Mouse (Mus musculus) right cerebral cortex, postnatal 36 days (tissue): ENCODE results near the gene Mrps11.

ENCODE experiments used
- DNase-seq, 2 experiments: peaks; one replicate each; pipeline ENCODE4 v3.0.0; 2022; ENCODE audit warnings: low spot score in 2 of 2, mixed read lengths in 1 of 2

The Mrps11 gene

DNA sequence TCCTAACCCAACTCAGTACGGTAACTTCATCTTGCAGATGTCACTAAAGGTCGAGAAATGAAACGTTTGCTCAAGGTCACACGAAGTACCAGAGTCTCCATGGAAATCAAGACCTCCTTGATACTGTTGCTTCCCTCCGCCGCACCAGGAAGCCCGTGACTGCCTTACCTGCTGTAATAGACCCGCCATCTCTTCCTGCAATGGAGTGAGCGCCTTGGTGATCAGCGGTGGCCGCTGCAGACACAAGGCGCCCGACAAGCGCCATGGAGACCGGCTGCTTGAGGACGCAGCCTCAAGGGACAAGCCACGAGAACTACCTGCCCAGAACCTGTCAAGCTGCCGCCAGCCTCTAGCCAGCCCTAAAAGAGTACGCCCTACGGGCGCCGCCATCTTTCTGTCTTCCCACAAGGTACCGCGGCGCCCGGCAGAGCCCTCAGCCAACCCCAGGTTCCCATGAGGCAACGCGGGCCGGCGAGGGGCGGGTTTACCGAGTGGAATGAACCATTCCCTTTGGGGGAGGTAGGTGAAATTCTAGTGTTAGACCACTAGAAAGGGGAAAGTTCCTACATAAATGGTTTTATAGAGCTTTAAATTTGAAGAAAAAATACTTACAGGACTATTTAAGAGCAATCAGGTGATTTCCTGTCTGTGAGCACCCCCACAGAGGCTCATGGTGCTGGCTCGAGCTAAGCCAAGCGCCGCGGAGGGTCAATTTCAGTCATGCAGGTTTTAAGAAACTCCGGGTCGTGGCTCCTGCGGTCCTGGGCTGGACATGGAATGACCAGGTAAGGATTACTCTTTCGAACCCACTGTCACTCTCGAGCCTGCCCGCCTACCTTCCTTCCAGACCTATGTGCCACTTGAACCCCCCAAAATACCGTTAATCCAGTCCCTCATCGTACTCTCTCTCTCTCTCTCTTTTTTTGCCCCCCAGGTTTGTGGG, at the start of gene Mrps11, which contains the start of gene Mrpl46:
Mrps11 (plus strand) TSS at position 481 of the 943 bp plus-strand sequence.
Mrpl46 (minus strand) TSS at position 893 of the 943 bp plus-strand sequence.
- DNase-seq: peak; percentile 76 to 80

DNA sequence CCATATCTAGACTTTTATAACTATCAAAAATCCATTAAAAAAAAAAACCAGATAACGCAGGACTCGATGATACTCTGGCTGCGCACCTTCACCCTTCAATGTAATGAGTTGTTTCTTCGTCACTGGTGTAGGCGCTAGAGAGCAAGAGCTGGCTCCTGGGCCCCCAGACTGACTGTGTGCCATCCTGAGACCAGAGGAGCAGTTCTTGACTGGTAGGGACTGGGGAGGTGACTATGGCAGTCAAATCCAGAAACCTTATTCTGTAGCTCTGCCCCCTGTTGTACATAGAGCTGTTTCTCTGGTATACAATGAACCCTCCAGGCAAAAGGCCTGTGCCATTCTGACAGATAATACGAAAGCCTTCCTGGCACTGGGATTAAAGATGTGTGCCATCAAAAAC, 45.7 kb upstream of the Mrps11 start:
- DNase-seq: no peak

DNA sequence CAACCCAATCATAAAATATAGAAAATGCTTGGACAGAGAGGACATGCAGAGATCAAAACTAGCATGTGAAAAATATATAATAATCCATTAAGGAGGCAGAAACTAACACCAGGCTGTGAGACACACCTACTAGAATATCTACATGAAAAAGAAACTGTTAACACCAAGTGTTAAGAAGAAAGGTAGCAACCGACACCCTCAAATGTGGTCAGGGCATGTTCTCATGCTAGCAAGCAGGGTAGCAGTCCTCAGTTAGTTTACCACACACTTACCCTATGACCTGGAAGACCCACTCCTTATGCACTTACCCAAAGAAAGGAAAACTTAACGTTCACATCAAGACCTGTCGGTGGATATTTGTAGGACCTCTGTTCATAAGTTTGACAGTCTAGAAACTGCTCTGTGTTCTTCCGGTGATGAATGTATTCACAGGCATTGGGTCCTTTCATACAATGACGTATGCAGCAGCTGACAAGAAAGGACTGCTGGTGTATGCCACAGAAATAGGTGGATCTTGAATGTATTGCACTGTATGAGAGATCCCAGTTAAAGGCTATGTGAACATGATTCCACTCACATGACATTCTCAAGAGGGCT, 45.2 kb upstream of the Mrps11 start, which contains the start of gene Ntrk3:
Ntrk3 (minus strand) TSS at position 399 of the 597 bp plus-strand sequence.
- no peak for DNase-seq

DNA sequence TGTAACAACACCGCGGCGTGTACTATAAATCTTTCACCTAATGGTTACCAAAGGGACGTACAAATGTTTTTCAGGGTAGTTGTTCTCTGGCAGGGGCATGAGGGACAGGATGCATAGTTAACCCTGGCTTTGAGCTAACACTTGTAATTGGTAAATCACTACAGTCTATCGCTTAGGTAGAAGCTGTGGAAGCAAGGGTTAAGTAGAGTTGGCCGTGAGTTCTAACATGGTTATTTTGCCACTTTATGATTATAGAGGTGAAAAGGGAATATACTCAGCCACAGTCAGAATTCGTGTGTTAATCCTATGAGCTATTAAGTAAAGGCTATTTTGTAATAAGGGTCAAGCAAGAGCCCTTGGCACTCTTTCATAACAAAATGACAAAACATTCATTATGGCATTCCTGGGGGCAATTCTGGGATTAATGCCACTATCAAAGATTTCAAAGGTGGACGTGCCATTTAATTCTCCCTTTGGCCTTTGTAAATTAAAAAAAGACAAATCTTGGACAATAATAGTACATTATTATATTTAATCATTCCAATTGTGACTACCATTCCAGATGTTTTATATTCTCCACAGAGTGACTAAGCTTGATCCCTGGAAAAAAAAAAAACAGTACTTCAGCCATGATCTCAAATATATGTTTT, 43.4 kb upstream of the Mrps11 start:
- DNase-seq: no peak

DNA sequence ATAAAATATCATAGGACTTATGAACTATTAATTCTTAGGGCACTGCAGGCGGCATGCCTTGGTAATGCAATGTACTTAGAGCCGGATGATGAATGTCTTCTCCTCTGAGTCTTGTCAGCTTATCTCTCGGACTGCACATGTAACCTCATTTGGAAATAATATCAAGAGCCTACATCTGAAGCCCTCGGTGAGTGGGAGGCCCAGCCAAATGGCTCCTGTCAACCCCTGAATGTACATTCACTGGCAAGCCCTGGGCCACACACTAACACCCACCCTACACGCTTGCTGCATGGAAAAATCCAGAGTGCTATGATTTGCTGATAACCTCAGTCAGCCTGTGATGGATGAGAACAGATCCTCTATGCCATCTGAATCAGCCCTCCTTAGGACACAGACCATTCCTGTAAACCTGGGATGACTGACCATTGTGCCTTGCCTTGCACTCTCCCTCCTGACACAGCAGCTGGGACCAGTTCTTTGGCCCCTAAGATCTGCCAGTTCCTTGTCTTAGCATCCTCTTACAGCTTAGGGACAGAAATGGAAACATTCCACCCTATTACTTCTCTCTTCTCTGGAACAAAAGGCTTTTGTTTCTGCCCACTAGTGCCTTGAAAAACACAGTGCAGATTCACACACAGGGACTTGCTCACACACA, 39.1 kb upstream of the Mrps11 start:
- no peak for DNase-seq

DNA sequence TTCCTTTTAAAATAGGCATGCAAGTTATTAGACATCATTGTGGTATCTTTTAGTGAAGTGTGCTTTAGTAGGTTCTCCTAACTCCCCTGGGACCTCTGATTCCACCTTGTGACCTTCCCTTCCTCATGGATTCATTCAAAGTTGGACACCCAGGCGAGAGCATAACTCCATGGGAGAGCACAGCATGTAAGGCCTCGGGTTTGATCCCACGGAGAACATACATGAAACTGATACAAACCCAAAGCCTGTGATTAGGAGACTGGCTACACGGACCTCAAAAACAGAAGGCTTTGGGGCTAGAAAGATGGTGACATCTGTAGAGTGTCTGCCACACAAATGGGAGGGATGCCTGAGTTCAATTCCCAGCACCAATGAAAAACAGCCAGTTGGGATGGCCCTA, 30.0 kb upstream of the Mrps11 start:
- DNase-seq: no peak

DNA sequence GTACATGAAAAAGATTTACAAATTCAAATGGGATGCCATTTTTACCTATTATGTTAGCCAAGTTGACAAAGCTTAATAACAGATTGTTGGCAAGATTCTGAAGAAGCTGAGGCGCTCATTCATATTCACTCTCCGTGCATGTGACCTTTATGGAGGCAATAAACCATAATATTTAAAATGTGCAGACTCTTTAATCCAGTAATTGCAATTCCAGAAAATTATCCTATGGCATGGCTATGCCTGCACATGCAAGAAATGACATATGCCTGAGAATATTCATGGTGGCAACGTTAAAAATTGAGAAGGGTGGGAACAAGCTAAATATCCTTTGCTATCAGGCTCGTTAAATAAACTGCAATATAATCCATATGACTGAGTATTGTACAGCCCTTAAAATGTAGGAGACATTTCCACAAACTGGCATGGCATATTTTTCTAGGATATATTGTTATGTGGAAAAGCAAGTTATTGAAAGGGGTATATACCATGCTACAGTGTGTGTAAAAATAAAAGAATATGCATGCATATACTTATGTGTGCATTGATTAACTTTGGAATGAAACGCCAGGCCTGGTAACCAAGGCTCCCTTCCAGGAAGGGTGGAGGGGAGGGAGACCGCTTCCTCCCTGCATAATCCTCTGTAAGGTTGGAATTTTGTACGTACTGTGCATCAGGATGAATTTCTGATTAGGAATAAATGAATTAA, 29.0 kb upstream of the Mrps11 start:
- DNase-seq: no peak

DNA sequence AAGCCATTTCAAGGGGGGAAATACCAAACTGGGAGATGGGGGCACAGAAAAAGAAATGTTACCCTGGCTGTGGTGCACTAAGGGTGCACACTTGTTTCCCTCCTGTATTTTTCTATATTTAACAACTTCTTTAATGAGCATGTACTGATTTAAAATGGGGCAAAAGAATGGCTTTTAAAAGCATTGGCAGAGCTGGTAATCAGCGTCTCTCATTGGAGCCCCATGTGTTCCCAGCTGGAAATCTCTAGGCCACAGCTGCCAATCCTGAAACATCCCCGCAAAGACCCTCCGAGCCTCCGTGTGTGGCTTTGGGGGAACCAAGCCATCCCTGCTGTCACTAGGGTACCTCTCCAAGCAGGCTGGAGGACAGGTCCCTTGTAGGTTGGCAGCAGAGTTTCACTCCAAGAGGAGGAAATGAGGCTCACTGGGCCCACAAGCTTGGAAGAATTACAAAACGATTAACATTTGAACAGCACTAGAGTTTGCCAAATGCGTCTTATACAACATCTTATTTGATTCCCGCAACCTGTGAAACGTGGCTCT, 28.4 kb upstream of the Mrps11 start:
- no peak for DNase-seq

DNA sequence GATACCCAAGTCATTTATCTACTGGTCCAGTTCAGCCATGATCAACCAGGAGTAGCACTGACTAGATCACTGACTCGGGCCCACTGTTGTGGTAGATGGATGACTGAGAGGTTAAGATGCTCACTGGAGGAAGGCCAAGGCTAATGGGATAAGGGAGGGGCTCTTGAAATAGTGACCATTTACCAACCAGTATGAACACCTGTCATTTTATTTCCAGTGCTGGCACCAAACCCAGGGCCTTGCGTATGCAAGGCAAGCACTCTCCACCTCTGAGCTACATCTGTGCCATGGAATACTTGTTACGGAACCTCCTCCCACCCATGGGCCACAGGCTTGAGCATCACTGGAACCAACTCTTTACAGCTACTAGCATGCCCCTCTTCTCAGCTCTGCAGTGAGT, 19.1 kb upstream of the Mrps11 start:
- DNase-seq: no peak

DNA sequence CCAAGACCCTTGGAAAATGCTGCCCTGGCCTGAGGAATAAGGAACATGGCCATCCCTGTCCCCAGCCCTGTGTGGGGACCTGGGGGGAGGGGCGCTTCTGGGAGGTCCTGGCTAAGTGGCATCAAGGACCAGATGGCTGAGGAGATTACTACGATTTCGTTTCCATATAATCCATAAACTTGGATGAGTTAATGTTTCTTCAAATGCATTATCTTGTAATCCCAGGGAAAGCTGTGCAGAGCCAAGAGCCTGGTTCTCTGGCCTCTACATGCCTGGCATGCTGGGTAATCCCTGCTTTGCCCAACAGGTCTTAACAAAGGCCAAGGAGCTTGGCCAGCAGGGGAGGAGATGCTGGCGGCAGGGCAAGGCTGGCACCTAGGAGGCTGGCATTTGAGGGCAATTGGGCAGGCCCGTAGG, 17.7 kb upstream of the Mrps11 start:
- no peak for DNase-seq

DNA sequence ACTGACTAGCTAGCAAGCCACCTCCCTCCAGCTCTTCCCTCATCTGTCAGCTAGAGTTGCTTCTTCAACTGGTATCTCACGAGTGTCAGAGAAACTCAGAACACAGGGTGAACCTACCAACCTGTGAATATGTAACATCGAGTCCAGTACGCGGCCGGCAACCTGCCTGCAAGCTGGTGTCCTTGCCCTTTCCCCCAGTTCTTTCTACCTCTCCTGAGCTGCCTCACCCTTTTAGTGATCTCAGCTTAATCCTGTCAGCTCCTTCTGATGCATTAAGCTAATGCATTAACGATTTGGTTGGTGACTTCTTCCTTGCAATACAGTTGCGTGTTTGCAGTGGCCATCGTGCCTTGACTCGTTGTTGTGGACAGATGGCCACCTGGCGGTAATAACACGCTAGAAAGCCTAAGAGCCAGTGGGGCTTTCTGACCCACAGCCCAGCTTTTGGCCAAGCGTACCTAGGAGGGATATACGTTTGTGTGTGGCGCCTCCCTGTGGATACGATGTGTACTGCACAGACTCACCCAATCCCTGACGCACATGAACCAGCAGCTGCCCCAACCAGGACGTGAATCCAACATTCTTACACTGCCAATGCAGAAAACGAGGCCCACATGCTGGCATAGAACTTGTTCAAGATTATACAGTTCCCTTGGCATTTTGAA, 16.8 kb upstream of the Mrps11 start:
- DNase-seq: peak; percentile 83 to 87

DNA sequence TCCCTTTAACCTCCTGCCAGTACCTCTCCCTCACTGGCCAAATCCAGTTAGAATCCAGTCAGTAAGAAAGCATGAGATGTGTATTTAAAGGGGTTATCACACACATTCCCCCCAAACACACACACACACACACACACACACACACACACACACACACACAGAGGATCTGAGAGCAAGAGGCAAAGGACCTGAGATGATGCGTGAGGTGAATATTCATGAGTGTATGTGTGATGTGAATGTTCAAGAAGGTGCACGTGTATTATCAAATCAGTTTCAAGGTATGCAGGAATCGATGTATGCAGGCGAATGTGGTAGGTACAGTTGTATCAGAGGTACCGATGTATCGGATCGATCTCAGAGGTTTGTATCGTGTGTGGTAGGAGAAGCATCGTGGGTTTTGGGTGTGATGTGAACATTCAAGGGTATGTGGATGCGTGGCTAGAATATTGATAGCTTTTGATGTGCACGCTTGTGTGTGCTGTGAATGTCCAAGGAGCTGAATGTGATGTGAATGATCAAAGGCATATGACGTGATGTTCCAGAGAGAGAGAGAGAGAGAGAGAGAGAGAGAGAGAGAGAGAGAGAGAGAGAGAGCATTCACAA, 14.9 kb upstream of the Mrps11 start:
- no peak for DNase-seq

DNA sequence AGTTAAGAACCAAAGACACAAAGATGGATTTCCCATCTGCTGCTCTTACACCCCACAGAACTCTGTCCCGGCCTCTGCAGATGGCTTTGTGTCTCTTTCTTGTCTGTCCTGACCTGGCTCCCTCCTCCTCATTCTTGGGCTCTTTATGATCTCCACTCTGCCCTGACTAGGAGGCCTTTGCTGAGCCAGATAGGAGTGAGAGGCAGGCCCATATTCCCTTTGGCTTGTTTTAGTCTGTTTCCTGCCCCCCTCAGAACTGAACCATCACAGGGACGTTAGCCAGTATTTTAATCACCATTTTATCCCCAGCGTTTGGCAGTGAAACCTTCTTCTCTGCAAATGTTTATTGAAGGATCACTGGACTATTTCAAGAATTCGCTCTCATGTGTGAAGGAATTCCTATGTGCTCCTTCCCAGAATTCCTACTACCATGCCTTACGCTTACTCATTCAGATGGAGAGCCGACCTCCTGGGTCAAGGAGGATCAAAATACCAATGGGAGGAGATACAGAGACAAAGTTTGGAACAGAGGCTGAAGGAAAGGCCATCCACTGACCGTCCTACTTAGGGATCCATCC, 13.8 kb upstream of the Mrps11 start:
- no peak for DNase-seq

DNA sequence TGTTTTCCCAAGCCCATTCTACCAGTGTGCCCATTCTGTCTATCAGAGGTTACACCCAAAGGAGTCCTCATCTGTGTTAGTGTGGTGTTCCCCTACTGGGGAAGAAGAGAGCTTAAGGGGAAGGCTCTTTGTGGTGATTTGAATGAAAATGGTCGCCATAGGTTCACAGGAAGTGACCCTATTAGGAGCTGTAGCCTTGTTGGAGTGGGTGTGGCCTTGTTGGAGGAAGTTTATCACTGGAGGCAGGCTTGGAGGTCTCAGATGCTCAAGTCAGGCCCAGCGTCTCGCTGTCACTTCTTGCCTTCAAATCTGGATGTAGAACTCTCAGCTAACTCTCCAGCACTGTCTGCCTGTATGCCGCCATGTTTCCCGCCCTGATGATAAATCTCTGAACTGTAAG, 12.0 kb upstream of the Mrps11 start:
- no peak for DNase-seq

DNA sequence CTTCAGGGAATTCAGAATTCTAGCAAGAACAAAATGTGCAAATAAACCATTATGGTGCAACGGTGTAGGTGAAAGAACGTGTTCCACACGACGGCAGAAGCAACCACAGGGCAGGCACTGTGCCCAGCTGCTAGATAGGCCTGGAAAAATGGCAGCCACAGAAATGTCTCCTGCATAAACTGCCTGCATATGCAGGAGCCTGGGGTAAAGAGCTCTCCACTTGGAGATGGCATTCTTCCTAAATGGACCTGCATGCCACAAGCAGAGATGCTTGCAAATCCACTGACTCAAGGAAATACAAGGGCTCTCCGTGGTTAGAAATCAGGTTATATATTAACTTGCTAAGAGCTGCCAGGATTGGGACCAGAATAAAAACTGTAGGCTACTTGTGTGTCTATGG, 4.2 kb upstream of the Mrps11 start:
- no peak for DNase-seq

DNA sequence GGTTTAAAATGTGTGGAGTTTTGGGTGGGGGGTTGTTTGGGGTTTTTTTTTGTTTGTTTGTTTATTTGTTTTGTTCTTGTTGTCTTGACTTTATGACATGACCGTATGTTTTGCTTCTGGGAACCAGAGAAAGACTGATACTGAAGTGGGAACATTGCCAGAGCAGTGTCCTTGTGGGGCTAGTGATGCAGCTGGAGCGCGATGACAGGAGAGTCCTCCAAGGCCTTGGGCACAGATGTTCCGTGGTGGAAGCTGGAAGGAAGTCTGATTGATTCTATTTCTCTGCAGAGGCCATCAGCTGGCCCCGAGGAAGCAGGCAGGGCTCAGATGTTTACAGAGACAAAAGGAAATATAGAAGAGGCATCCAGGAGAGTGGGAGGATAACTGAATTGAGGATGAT, 3.0 kb downstream of the Mrps11 start:
- no peak for DNase-seq

DNA sequence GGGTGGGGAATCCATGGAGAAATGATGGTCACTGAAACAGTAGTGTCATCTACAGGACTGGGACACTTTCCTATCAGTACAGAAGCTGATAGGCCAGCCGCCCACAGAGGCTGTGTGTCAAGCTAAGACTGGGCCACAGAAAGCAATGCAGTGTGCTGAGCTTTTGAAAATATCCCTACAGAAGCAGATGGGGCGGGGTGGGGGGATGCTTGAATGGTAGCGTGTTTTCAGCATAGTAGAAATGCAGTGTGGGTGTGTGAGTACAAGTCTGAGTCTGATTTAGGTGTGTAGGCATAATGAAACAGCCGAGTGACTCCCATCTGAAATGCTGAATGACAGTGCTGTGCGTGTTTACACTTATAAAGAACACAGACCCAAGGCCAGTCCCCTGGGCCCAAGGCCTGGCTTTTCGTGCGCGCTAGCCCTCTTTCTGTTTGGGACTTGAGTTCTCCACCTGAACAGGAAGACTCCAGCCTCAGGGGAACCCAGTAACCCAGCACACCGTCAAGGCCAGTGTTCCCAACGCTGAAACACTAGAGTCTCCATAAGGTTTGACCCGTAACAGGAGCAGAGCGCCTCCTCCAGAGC, 5.0 kb downstream of the Mrps11 start:
- DNase-seq: peak in 1 of 2 experiments; percentile 61

DNA sequence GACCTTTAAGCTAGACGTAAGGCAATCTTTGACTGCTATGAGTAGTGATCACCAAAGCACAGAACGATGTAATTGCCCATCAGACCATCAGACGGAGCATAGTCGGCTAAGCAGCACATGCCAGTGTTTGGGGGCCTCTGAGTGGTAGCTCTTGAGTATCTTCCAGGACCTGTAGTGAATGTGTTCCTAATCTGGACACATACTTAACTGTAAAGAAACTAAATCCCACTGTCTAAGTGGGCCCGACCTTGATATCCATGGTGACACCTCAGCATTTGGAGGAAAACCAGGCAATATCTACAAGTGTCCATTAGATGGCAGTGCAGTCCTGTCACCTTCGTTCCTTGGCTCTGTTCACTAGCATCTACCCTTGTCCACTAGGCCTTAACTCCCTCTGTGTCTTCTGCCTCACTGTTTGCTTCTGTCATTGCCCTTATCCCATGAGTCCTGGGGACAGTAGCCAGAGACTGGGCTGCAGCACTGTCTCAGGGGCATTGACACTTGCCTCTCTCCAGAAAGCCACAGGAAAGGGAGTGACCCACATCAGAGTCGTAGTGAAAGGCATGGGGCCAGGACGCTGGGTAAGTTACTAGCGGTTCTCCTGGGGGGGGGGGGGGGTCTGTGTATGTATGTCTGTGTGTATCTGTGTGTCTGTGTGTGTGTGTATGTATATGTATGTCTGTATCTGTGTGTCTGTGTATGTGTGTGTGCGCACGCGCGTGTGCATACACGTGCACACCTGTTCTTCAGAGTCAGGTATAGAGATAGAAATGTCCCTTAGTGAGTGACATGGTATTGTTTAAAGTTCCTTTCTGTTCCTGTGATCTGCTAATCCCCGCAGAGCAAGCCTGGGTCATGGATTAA, 8.7 kb downstream of the Mrps11 start:
- no peak for DNase-seq
